Mouse (Mus musculus) testis, adult 2 months (tissue): ENCODE results near the gene Nod1. TPM values are rescaled to one million over a fixed set of nuclear protein-coding genes. Genes with fewer than 3 reads are reported as not detected.

Source experiments
- H3K27ac ChIP-seq: fragments of 200-500 bp; 2 replicates; pipeline ENCODE4 v1.5.1; 2012; ENCODE audit warnings: low read depth, low read length; ENCODE audit not compliant: control insufficient read depth, insufficient read depth
- H3K27me3 ChIP-seq: fragments of 200-500 bp; 2 replicates; pipeline ENCODE4 v1.6.1; 2012; ENCODE audit warnings: mild to moderate bottlenecking, low read length, moderate library complexity; ENCODE audit not compliant: control insufficient read depth, insufficient read depth
- H3K36me3 ChIP-seq: fragments of 200-500 bp; 2 replicates; pipeline ENCODE4 v1.6.1; 2012; ENCODE audit warnings: mild to moderate bottlenecking, low read length; ENCODE audit not compliant: control insufficient read depth, insufficient read depth
- H3K4me1 ChIP-seq: fragments of 200-500 bp; 2 replicates; pipeline ENCODE4 v1.6.1; 2012; ENCODE audit warnings: low read length; ENCODE audit not compliant: control insufficient read depth, insufficient read depth
- H3K4me3 ChIP-seq: fragments of 200-500 bp; 2 replicates; pipeline ENCODE4 v1.5.1; 2012; ENCODE audit warnings: low read depth, mild to moderate bottlenecking, low read length, moderate library complexity, mixed read lengths; ENCODE audit not compliant: control insufficient read depth
- CTCF ChIP-seq: fragments of 200-500 bp; IDR thresholded peaks from 2 replicates; pipeline ENCODE4 v1.5.1; 2012; ENCODE audit warnings: low read depth, mild to moderate bottlenecking, inconsistent platforms, low read length, moderate library complexity; ENCODE audit not compliant: control insufficient read depth, insufficient read depth, insufficient replicate concordance
- POLR2A ChIP-seq: fragments of 200-500 bp; IDR thresholded peaks from 2 replicates; pipeline ENCODE4 v1.6.1; 2012; ENCODE audit warnings: low read depth, mild to moderate bottlenecking, inconsistent platforms, low read length, moderate library complexity; ENCODE audit not compliant: control insufficient read depth
- polyA plus RNA-seq: library from polyadenylated mRNA; depleted of rRNA; stranded (reverse); fragments of >200 nt; gene quantifications from 2 replicates; pipeline ENCODE4 v1.2.3, GENCODE M21; 2012; rRNA removed

Nod1 gene
- polyA plus RNA-seq = 0.88 and 1.3 TPM in 2 replicates

- Histone ChIP-seq H3K27ac (no peak within 1 kb of the TSS; the same call in 1 of the 2 replicates), H3K4me3 (peak within 1 kb of the TSS; percentile 75), H3K4me1 (no peaks in the 10 kb centered on the region; the same call in none of the 2 replicates), H3K36me3 (no peaks in the 10 kb centered on the region), H3K27me3 (no peaks in the 10 kb centered on the region)
- TF ChIP-seq CTCF (no peak), POLR2A (peak; percentile 34; the same call in 1 of the 2 replicates)
Observed at GRCm38 (mm10) chr6:54972111-54972928, at the start of gene Nod1. Gene Nod1, minus strand, starts transcription at chr6:54972612.

- Histone ChIP-seq H3K4me1 (peaks cover 2% of the 10 kb centered on the region; the same call in 1 of the 2 replicates), H3K27ac (no peak overlapping the region), H3K4me3 (no peak overlapping the region), H3K36me3 (no peaks in the 10 kb centered on the region), H3K27me3 (no peaks in the 10 kb centered on the region)
- no peak for TF ChIP-seq CTCF
- no peak for TF ChIP-seq POLR2A
Observed at GRCm38 (mm10) chr6:55021806-55022205, 49.4 kb upstream of the Nod1 start.

GRCm38 (mm10) chr6:55018417-55018816 lies 46.0 kb upstream of the Nod1 start:
- TF ChIP-seq CTCF (no peak), POLR2A (no peak)
- H3K27ac ChIP-seq = no peak overlapping the region
- no peak overlapping the region for H3K4me3 ChIP-seq
- H3K4me1 ChIP-seq = peaks cover 2% of the 10 kb centered on the region; the same call in 1 of the 2 replicates
- no peaks in the 10 kb centered on the region for H3K27me3 ChIP-seq
- no peaks in the 10 kb centered on the region for H3K36me3 ChIP-seq

GRCm38 (mm10) chr6:55016710-55017583 lies 44.5 kb upstream of the Nod1 start:
- Histone ChIP-seq H3K27ac (no peak overlapping the region), H3K4me3 (no peak overlapping the region), H3K4me1 (peaks cover 2% of the 10 kb centered on the region; the same call in 1 of the 2 replicates), H3K27me3 (no peaks in the 10 kb centered on the region), H3K36me3 (no peaks in the 10 kb centered on the region)
- TF ChIP-seq CTCF = peak; percentile 82; the same call in 1 of the 2 replicates
- no peak for TF ChIP-seq POLR2A

GRCm38 (mm10) chr6:55016236-55016635 lies 43.8 kb upstream of the Nod1 start:
- no peak overlapping the region for H3K4me3 ChIP-seq
- TF ChIP-seq POLR2A = no peak
- peak; percentile 27; the same call in 1 of the 2 replicates for TF ChIP-seq CTCF
- H3K4me1 ChIP-seq = peaks cover 2% of the 10 kb centered on the region; the same call in 1 of the 2 replicates
- no peaks in the 10 kb centered on the region for H3K27me3 ChIP-seq
- H3K36me3 ChIP-seq = no peaks in the 10 kb centered on the region
- H3K27ac ChIP-seq = no peak overlapping the region

GRCm38 (mm10) chr6:55014184-55014583 lies 41.8 kb upstream of the Nod1 start:
- no peak overlapping the region for H3K27ac ChIP-seq
- H3K4me3 ChIP-seq = no peak overlapping the region
- H3K27me3 ChIP-seq = no peaks in the 10 kb centered on the region
- TF ChIP-seq CTCF = no peak
- no peak for TF ChIP-seq POLR2A
- no peaks in the 10 kb centered on the region for H3K36me3 ChIP-seq
- peaks cover 2% of the 10 kb centered on the region; the same call in 1 of the 2 replicates for H3K4me1 ChIP-seq

- H3K36me3 ChIP-seq = no peaks in the 10 kb centered on the region
- no peak overlapping the region for H3K27ac ChIP-seq
- H3K4me3 ChIP-seq = no peak overlapping the region
- no peaks in the 10 kb centered on the region for H3K27me3 ChIP-seq
- peaks cover 2% of the 10 kb centered on the region; the same call in 1 of the 2 replicates for H3K4me1 ChIP-seq
- TF ChIP-seq CTCF (no peak), POLR2A (no peak)
Observed at GRCm38 (mm10) chr6:55012516-55012915, 40.1 kb upstream of the Nod1 start.
